Mouse (Mus musculus) urinary bladder, postnatal 36 days (tissue): ENCODE data around the gene D430041D05Rik.

Experiments
- DNase-seq, 2 experiments: peaks; one replicate each; pipeline ENCODE4 v3.0.0; 2022; ENCODE audit warnings: low spot score in 2 of 2, mixed read lengths in 1 of 2

Gene D430041D05Rik

DNA sequence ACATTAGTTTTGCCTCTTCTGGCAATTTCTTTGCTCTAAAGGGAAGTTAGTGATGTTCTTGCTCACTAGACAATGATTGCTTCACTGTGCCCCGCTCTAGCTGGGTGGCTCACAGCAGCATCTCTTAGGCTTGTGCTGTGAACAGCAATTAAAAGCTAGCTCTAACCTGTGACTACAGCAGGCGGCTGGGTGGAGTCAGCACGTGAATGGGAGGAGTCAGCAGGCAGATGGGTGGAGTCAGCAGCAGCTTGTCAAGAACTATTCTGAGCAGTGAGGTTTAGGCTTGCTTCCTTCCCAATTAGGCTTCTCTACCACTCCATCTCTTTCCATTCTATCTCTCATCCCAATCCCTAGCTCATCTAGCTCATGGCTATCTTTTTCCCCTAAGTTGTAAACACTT is 213.5 kb downstream of the D430041D05Rik start:
- no peak for DNase-seq

DNA sequence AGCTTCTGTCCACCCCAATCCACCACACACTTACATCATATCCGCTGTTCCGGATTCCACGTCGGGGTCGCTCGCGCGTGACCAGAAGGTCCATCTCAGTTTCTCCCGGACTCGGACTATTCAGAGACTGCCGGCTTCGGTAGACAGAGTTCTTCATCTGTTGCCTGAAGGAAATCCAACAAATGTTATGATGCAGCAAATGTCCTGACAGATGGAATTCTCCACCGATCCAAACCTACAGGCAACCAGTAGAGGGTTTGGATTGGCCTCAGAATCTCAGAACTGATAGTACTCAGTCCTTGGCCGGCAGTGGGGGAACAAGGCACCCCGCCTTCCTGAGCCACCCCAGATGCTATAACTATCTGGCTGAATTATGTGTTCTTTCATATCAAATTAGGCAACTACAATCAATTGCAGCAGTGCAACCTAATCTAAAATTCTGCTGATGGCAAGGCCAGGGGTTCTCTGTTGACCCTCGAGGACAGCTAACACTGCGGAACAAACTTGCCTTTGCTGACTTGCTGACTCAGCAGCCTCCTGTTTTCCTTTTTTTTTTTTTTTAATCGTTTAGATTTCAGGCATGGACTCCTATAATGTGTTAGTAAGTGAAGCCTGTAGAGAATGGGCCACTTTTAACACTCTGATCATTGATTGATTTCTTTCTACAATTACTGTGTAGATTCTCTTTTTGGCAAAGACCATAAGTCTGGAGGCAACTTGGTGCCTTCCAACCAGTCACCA is 218.2 kb downstream of the D430041D05Rik start:
- DNase-seq: no peak

DNA sequence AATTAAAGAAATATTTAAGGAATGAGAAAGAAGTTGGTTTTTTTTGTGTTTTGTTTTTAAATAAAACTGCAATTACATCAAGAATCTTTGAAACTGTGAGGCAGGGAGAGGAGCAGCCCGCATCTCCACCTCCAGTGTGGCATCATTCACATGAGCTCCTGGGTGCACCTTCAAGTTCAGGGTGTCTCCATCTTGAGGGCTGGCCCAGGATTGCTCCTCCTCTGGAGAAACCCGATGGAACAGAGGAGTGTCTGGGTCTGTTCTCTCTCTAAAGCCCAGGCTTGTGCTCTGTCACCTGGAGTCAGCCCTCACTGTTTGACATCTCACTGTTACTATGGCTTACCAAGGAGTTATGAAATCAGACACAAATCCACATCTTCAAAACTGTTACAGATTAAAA is 219.1 kb downstream of the D430041D05Rik start:
- DNase-seq: no peak

DNA sequence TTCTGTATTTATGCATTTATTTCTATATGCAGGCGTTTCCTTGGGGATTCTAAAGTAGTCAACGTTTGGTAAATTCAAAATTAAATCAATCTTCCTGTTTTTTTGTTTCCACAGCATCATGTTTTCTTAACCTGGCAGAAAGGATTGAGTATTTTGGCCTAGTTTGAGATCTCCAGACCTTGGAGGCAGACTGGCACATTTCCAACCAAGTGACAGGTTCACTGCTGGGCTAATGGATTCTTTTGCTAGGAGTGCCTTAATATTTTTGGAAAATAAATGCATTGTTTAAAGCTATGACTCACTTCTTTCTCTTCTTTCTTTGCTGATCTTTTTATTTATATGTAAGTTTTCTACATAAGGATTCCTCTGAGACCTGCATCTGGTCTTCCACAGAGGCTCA is 222.0 kb downstream of the D430041D05Rik start:
- no peak for DNase-seq

DNA sequence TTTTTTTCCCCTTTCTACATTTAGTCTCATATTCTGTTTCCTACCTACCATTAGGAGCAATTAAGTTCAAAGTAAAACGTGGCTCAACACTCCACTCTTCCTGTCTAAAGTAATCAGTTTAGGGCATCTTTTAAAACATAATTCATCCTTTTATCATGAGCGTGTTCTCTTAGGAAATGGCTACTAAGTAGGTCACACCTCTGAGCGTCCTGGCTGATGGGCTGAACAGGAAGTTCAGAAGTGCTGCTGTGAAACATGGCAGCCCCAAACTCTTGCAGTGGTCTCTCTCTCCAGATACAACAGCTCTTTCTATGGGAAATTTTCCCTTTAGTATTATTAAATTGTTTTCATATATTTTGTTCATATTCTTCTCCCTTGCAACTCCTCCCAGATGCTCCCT is 223.7 kb downstream of the D430041D05Rik start:
- no peak for DNase-seq

DNA sequence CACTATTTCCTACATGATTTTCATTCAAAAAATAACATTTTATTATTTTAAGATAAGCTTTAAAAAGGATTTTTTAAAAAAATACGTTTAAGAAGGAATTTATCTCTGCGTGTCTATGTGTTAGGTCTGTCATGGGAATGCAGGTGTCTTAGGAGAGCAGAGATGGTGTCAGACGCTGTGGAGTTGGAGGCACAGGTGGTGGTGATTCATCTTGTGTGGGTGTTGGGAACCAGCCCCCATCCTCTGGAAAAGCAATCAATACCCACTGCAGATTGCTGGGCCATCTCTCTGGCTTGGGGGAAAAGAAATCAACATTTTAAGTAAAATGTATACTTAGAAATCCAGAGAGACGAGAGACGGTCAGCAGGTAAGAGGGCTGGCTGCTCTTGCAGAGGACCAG is 225.2 kb downstream of the D430041D05Rik start:
- DNase-seq: no peak

DNA sequence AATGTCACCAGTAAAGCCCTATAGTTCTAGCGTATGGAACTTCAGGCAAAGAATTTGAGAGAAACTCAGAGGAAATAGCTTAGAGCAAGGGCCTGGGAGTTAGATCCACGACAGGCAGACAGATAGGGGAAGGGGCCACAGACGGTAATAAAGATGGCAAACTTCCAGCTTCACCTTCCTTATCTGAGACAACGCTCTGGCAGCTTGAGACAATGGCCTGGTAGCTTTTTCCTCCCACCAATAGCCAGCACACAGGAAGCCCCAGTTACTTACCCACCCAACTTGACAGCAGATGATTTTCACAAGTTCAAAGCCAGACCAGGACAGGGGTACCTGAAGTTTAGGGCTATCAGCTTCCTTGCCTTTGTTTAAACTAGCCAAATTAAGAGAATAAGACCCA is 226.5 kb downstream of the D430041D05Rik start:
- no peak for DNase-seq

DNA sequence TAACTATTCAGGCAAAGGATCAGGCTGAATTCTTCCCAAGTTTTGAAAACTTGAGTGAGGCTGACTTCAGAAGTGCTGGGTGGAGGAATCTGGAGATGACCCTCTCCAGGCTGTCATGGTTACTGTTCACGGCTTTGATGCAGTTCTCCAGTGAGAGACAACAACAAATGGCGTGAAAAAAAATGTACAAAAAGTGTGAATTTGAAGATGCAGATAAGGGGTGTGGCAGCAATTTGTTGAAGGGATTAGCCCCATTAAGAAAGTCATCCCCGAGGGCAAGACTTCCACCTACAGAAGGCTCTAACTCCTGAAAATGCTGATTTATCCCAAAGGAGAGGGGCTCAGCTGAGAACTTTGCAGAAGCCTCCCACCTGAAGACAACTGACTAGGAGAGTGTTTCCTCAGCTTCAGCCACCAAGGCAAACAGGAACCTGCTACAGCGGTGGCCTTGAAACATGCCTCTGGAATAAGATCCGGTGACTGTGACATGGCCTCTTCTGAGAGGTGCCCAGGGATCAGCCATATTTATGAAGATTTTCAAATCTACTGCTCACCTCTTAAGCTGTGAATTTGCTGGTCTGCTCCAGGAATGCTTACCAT is 227.5 kb downstream of the D430041D05Rik start:
- no peak for DNase-seq

DNA sequence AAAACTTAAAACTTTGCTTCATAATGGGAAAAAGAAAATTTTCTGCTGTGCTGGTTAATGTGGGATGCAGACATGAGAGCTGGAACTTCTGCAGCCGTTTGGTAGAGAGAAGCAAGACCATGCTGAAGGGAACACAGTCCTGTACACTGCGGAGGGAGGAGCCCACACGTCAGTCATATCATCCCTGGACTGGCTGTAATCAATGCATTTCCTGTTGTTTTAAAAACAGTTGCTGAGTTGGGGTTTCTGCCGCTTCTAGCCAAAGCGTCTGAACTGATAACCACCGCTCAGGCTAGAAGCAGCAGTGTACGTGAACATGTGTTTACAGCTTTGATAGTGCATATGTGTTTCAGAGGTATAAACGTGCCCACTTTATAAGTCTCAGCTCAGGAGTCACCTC is 231.2 kb downstream of the D430041D05Rik start:
- DNase-seq: no peak

DNA sequence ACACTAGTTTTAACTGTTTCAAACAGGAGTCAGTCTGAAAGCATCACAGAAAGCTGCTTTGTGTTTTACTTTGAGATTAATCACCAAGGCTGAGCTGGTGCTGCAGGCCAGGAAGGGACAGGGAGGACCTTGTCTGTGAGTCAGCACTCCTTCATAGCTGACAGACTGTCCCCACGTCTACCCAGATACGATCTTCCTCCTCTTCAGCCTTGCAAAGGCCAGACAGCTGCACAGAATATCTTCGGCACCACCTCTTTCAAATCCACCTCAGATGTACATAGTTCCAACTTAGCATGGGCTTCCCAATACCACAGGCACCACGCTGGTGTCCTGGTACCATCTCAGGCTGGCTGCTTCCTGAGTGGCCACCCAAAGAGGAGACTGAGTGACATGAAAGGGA is 232.6 kb downstream of the D430041D05Rik start:
- DNase-seq: no peak

DNA sequence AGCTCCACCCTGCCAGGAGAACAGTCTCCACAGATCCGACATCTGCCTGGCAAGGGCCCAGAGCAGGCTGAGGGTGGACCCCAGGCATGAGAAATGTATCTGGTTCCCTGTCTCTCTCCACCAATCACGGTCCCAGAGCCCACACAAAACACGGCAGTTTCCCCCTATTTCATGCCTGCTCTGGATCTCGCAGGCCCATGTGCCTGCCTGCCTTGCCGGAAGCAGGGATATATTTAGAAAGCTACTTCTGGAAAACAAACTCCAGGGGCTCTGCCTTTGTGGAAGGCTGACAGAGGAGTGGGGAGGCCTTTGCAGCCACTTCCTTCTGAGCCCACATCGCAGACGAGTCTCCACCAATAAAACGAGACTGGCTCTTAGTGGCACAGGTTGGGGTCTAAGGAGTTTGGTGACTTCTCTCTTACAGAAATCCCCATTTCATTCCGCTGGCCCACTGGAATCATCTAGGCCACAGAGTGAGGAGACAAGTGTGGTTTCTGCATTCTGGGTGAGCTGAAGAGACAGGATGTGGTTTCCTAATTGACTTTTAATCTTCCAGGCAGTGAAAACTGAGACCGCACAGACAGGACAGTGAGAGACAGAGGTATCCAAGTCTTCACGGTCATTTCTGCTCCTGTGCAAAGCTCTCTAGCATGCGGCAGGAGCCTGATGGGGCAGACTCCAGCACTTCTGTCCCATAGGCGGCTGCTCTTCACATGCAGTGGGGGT is 233.7 kb downstream of the D430041D05Rik start:
- DNase-seq: no peak

DNA sequence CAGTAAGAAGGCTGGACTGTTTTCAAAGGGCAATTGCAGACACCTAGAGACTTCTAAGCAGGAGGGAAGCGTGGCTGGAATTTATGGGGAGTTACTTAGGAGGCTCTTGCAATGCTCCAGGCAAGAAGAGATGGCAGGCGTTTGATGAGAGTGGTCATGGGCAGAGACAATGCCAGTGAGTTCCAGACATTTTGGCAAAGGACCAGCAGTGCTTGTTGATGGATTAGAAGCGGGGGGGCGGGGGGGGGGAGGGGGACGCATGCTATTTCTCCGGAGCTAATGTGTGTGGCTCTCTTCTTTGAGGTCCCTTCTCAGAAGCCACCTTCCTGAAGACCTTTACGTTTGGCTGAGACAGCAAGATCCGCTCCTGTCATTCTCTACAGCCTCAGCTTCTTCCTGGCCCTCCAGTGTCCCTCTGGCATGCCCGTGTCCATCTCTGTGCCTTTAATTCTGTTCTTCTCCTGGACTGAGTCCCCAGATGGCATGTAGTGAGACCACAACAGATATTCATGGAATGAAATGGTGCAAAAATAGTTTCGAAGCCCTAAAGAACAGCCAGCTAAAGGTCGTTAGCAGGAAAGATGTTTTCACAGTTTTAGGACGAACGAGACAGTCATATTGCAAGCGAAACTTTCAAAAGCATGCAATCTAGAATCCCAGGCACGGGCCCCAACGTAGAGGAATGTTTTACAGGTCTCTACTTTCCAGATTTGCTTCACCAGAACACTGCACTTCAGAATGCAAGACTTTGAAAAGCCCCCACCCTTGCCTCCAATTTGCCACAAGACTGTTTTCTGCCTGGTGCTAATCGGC is 234.4 kb downstream of the D430041D05Rik start:
- DNase-seq: no peak

DNA sequence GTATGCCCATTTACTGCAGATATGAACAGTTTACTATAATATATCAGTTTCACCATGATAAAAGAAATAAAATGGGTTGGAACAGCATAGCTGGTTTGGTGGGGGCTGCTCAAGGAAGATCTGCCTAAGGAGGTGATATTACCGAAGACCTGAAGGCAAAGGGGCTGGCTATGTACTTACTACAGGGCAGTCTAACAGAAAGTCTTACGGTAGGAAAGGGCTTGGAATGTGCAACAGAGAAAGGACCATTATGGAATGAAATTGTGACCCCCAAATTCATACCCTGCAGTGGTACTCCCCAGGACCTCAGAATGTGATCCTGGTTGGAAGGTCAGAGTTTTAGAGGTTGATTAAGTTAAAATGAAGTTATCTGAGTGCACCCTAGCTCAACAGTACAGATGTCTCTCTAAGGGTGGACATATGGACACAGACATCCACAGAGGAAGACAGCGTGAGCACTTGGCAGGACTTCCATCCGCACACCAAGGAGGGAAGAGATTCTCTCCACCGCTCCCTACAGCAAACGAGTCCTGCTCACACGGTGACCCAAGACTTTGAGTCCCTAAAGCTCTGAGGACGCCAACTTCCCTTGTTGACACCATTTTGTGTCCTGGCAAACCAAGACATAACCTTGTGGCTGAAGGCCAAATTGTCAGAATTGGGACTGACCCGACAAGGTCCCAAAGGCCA is 235.2 kb downstream of the D430041D05Rik start:
- no peak for DNase-seq

DNA sequence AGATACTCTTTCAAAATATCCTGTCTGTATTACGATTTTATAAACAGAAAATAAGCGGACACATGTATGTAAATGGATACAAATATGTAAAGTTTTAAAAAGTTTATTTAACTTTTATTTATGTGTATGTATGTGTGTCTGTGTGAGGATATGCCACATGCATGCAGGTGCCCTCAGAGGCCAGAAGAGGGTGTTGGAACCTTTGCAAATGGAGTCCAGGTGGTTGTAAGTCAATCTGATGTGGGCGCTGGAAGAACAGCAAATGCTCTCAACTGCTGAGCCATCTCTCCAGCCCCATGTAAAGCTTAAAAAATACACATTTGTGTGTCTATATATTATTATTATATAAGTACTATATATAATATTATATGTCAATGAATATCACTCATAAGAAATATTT is 237.4 kb downstream of the D430041D05Rik start:
- DNase-seq: no peak

DNA sequence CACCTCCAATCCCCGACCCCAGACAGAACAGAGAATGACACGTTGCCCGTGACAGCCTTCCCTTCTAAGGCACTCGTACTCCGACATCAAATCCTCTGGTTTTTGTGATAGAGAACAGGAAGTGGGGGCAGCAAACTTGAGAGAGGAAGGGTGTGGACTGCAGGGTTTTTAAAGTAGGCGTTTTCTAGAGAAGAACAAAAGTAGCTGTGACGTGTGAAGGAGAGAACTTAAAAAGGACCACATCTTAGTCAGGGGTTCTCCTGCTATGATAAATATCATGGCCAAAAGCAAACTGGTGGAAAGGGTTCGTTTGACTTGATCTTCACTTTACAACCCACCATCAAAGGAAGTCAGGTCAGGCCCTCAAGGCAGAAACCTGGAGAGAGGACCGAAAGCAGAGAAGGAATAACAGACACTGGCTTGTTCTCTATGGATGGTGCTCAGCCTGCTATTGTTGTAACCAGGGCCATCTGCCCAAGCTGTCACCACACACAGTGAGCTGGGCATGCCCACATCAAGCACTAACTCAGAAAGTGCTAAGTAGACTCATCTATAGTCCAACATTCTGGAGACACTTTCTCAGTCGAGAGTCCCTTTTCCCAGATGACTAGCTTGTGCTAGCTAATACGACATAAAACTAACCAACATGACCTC is 238.0 kb downstream of the D430041D05Rik start:
- DNase-seq: no peak

DNA sequence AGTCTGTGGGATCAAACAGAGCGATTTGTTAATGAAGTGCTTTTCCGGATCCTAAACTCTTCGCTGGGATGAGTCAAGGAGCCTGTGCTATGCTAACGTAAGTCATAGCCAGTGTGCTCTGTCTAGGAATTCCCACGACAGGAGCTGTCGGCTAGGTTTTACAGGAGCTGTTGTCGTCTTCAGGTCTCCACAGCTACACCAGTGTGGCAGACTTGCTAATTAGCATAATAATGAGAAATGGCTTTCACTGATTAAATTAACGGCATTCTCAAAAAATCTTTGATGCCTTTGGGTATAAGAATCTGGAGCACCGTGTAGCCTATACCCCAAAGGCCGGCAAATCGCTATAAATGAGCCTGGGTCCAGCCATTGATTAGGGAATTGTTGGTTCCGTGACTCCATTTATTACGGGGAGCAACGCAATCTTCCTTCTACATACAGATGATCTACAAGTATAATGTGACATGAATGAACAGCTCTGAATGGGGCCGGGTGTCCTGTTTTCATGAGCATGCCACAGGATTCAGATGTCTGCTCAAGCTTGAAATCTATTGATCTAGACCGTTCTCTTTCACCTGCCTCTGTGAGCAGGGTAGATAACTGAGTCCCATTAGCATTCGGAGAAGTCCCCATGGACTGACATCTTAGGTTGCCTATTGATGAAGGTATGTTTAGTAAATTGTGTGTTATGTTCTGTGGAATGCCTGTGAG is 242.5 kb downstream of the D430041D05Rik start:
- no peak for DNase-seq

DNA sequence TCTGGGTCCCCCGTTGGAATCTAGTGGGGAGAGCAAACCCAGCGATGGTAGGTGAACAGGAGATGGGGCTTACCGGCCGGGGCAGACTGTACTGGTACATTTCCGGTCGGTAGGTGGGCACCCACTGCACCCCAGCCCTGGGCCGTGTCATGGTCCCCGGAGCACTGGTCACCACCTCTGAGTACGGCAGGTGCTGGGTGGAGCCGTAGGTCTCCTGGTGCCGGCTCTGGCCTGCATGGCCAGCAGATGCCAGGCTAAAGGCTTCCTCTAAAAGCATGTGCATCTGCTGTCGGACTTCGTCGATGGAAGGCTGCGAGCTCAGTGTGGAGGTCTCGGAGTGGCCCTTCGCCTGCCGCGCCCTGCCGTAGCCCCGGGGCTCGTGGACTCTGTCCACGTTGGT is 243.0 kb downstream of the D430041D05Rik start:
- no peak for DNase-seq

DNA sequence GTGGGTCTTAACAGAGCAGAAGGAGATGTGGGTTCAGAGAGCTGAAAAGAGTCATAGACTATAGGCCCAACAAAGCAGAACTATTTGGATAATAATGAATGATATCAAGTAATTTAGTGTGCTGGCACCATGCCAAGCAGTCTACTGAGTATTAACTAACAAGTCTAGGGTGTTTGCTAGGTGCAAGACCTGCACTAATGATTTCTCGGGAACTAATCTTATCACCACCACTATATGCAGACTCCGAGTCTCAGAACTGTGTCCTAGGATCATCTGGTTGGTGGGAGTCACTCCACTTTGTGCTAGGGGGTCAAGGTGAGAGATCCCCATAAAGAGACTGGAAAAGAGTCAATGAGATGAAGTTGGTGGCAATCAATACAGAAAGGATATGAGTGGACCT is 245.2 kb downstream of the D430041D05Rik start:
- DNase-seq: no peak

DNA sequence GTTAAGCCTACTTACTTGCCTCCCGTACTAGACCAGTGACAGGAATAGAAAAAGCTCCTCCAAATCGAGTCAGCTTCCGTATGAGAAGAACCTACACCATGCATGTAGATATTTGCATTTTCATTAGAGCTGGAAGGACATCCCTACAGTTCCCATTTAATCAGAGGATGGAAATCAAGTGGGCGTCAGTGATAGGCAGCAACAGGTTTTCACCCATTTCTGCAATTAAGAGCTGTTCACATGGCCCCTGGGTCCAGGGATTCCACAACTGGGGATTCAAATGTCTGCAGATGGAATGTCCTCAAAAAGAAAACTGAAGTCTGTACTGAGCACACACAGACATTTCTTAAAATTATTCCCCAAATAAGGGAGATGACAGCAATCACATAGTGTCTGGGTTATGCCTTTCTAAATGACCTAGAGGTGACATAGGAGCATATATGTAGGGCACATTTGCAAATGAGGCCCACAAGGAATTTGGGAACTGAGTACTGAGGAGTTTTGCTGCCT is 246.8 kb downstream of the D430041D05Rik start:
- DNase-seq: no peak

DNA sequence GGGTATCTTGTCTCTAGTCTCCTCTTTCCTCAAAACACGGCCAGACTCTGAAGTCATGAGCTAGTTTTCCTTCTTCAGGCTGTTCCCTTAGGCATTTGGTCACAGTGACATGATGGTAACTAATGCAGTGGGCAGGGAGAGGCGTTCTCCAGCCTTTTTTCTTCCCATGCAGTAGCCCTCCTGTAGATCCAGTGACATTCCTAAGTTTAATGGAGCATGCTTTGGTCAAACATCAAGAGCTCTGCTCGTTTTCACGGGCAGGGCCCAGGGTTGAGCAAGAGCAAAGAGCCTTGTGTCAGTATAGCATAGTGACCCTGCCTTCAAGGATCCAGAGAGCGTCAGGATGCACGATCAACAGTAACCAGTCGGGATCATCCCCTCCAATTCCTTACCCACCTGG is 247.4 kb downstream of the D430041D05Rik start:
- DNase-seq: no peak
